Mouse (Mus musculus) right cerebral cortex, postnatal 36 days (tissue): ENCODE results near the gene 1110059E24Rik.

Experiments
- DNase-seq, 2 experiments: peaks; one replicate each; pipeline ENCODE4 v3.0.0; 2022; ENCODE audit warnings: low spot score in 2 of 2, mixed read lengths in 1 of 2

1110059E24Rik gene

GRCm38 (mm10) chr19:21577443-21577842, 75.3 kb downstream of the 1110059E24Rik start:
- DNase-seq: no peak

- DNase-seq: no peak
Observed at GRCm38 (mm10) chr19:21571986-21572385, 80.8 kb downstream of the 1110059E24Rik start.

GRCm38 (mm10) chr19:21571223-21571980, 81.4 kb downstream of the 1110059E24Rik start:
- peak; percentile 61 to 72 for DNase-seq

- DNase-seq: peak in 1 of 2 experiments; percentile 5
Observed at GRCm38 (mm10) chr19:21570778-21571177, 82.0 kb downstream of the 1110059E24Rik start.

DNA sequence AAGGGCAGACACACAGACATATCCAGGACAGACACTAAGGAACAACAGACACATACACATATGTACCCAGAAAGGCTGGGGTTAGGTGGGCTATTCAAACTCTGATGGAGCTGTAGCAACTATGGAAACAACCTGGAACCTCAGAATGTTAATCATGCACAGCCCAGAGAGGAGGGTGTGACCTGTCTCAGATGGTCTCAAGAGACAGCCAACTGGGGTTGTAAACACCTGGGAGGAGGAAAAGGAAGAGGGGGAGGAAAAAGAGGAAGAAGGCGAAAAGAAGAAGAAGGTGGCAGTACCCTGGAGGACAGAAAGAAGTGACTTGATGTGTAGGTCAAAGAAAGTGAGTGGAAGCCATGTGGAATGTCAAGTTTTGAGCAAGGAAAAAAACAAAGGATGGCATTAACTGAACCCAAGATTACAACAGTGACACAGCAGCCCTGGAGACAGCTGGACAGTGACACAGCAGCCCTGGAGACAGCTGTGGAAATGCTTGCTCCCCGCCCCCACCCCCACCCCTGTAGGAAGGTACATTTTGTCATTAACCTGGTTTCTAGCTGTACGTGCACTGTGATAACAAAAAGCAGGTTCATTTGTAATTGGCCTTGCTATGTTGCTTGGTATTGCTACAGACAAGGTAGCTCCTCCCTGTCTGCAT, 84.1 kb downstream of the 1110059E24Rik start:
- no peak for DNase-seq

GRCm38 (mm10) chr19:21567933-21568332, 84.8 kb downstream of the 1110059E24Rik start:
- DNase-seq: no peak

DNA sequence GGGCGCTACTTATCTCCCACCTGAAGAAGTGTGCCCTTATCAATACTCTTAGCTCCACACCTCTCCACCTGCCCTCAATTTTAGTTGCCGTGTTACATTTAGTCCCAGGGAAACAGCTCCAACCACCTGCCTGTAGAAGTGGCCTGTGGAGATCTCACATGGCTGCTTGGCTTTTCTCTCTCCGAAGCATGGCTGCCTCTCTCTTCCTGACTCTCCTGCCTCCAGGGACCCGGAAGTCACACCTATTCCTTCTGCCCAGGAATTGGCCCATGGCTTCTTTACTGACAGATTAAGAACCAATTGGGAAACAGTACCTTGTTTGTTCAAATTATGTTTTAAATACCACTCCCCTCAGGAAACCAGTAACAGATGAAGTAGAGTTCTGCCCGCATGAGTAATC, 86.3 kb downstream of the 1110059E24Rik start:
- DNase-seq: no peak

DNA sequence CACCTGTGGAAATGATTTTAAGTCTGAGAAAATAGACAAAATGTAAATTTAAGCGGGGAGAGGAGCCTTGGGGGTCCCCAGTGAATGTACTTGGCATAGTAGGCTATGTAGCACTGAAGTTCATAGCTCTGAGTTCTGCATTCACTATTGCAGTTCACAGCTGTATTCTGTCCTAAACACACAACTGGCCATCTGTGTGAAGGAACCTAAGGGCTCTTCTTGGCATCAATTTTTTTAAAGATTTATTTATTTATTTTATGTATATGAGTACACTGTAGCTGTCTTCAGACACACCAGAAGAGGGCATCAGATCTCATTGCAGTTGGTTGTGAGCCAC, 88.3 kb downstream of the 1110059E24Rik start:
- DNase-seq: no peak

DNA sequence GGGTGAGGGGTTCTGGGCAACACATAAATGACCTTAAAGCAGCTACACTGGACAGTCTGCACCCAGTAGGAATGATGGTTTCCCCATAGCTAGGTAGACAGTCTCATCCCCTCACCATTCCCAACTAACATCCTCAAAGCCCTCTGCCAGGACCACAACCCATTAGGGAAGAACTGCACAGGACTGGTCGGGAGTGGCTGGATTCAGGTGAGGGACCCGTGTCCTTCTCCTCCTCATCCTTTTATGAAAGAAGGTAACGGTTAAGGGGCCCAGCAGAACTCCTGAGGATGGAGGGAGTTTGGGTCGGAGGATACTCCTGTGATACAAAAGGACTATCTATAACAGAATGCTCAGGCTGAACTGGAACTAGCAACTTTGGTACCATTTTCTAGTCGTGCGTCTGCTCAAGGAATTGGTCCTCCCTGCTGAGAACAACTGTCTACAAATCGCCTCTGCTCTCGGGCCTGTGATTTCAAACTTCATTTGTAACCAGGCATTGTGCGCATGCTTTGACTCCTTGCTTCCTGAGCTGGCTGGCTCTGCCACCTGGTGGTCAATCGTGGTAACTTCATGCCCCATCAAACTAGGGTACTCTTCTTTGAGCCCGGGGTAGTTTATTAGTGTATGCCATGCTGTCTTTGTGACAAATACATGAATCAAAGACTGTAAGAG, 88.9 kb downstream of the 1110059E24Rik start:
- peak; percentile 73 to 74 for DNase-seq

- DNase-seq: no peak
Observed at GRCm38 (mm10) chr19:21562996-21563395, 89.8 kb downstream of the 1110059E24Rik start.

- no peak for DNase-seq
Observed at GRCm38 (mm10) chr19:21552801-21553200, 100.0 kb downstream of the 1110059E24Rik start.

DNA sequence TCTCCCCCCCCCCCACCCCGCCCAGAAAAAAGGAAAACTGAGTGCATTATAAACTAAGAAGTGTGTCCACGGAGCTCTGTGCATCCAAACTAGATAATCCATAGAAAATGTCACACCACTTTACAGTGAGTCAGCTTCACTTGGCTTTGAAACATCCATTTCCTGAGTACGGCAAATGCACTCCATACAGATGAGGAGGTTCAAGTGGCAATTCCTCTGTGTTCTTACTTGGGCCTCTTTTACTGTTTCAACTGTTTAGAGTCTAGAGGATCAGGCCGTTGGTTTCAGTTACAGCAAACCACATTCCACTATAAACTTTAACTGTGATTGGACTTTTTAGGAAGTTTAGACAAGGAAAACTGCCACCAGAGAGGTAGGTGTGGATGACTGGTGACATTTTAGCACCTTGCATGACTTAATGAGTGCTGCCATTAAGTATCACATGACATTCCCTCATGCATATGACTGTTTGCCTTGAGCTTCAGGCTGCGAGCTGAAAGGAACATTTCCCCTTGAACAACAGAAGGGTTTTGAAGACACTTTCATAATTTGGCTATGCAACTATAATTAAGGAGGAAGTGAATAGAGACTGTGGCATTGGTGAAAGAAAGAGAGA, 100.7 kb downstream of the 1110059E24Rik start:
- no peak for DNase-seq

- DNase-seq: no peak
Observed at GRCm38 (mm10) chr19:21549713-21550112, 103.1 kb downstream of the 1110059E24Rik start.

GRCm38 (mm10) chr19:21548947-21549346, 103.8 kb downstream of the 1110059E24Rik start:
- DNase-seq: no peak

DNA sequence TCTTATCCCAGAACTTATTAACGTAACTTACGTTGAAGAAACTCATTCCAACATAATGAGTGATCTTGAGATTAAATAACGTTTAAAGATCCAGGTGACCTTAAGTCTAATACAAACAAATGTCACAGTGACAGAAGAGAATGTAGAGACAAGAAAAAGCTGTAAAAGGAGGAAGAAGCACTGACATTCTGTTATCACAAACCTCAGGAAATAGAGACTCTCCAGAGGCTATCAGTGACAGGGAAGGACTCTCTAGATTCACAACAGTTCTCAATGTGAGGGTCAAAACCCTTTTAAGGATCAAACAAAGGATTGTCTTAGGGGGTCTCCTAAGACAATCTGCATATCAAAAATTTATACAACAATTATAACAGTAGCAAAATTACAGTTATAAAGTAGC, 115.7 kb downstream of the 1110059E24Rik start:
- no peak for DNase-seq
